Mouse (Mus musculus) heart, postnatal 0 days (tissue): Measurements from ENCODE around the gene Gm525. TPM values are rescaled to one million over a fixed set of nuclear protein-coding genes. Genes with fewer than 3 reads are reported as not detected.

Experiments used
- ATAC-seq: fragments of 200-750 bp; cut with Nextera tagmentation; 2 replicates; pipeline ENCODE4 v1.8.0; 2017; ENCODE audit warnings: low read depth, moderate number of reproducible peaks, moderate library complexity; ENCODE audit not compliant: insufficient read depth
- DNase-seq: peaks from one replicate; pipeline ENCODE4 v3.0.0-alpha.2; 2016; ENCODE audit warnings: low spot score
- H3K27ac ChIP-seq: fragments of 300-500 bp; sonication (generic); 2 replicates; pipeline ENCODE4 v1.5.1; 2014; ENCODE audit warnings: low read depth, mild to moderate bottlenecking
- H3K27me3 ChIP-seq: fragments of 300-500 bp; sonication (generic); 2 replicates; pipeline ENCODE4 v1.6.1; 2014; ENCODE audit warnings: low read length, mixed read lengths; ENCODE audit not compliant: control insufficient read depth, insufficient read depth
- H3K36me3 ChIP-seq: fragments of 300-500 bp; sonication (generic); replicated peaks from 2 replicates; pipeline ENCODE4 v1.6.1; 2014; ENCODE audit warnings: low read length, mixed read lengths; ENCODE audit not compliant: control insufficient read depth, insufficient read depth
- H3K4me1 ChIP-seq: fragments of 300-500 bp; sonication (generic); 2 replicates; pipeline ENCODE4 v1.6.1; 2014; ENCODE audit warnings: antibody characterized with exemption; ENCODE audit not compliant: control insufficient read depth, insufficient read depth
- H3K4me2 ChIP-seq: fragments of 300-500 bp; sonication (generic); 2 replicates; pipeline ENCODE4 v1.6.1; 2014; ENCODE audit warnings: low read depth, mild to moderate bottlenecking, low read length, moderate library complexity
- H3K4me3 ChIP-seq: fragments of 300-500 bp; sonication (generic); 2 replicates; pipeline ENCODE4 v1.5.1; 2014; ENCODE audit warnings: low read depth, low read length
- H3K9ac ChIP-seq: fragments of 300-500 bp; sonication (generic); replicated peaks from 2 replicates; pipeline ENCODE4 v1.6.1; 2014; ENCODE audit warnings: low read depth, low read length, mixed read lengths
- H3K9me3 ChIP-seq: fragments of 300-500 bp; sonication (generic); replicated peaks from 2 replicates; pipeline ENCODE4 v1.6.1; 2016; ENCODE audit warnings: low read length; ENCODE audit not compliant: control insufficient read depth
- CTCF ChIP-seq: IDR thresholded peaks from 2 replicates; pipeline ENCODE4 v1.5.1; 2016; ENCODE audit warnings: antibody characterized with exemption, control low read depth, low read depth
- EP300 ChIP-seq: IDR thresholded peaks from 2 replicates; pipeline ENCODE4 v1.6.1; 2016; ENCODE audit warnings: antibody characterized with exemption, low read depth
- WGBS: fragments of 180-500 bp; shearing (Covaris S2); extraction: QIAGEN DNeasy Blood & Tissue Kit; methylation state at CpG from one replicate; pipeline ENCODE4 v1.1.7; 2014; 5-methylcytosine and 5-hydroxymethylcytosine counted together
- polyA plus RNA-seq: library from polyadenylated mRNA; unstranded; fragments of >200 nt; fragmentation: Nextera tagmentation; extraction: Ambion mirVana; gene quantifications from 2 replicates; pipeline ENCODE4 v1.2.1, GENCODE M21; 2015
- total RNA-seq: library from RNA; depleted of rRNA; stranded (reverse); fragments of >200 nt; gene quantifications from 2 replicates; pipeline ENCODE4 v1.2.3, GENCODE M21; 2014; ENCODE audit warnings: low replicate concordance

Gene Gm525
- total and polyA plus RNA-seq, 2 experiments from 2014 or later = not detected

- ATAC-seq = peak; percentile 57
These were observed 44.7 kb upstream of the Gm525 start for GRCm38 (mm10) chr11:89028871-89029405.

GRCm38 (mm10) chr11:89030552-89030951 lies 43.1 kb upstream of the Gm525 start:
- TF ChIP-seq CTCF (no peak), EP300 (no peak)
- DNase-seq (no peak), ATAC-seq (no peak)
- Histone ChIP-seq H3K36me3 (peaks cover 6% of the 10 kb centered on the region; the same call in 1 of the 2 replicates), H3K9ac (no peak overlapping the region), H3K4me2 (no peak overlapping the region), H3K9me3 (no peaks in the 10 kb centered on the region), H3K4me1 (peaks cover 9% of the 10 kb centered on the region), H3K27me3 (no peaks in the 10 kb centered on the region), H3K27ac (no peak overlapping the region), H3K4me3 (no peak overlapping the region)
- WGBS = 87% methylated on average over 6 of the region's 6 CpGs

More at GRCm38 (mm10) chr11:89028871-89029405, 44.7 kb upstream of the Gm525 start:
- Histone ChIP-seq H3K36me3 (no peaks in the 10 kb centered on the region), H3K4me3 (no peak overlapping the region), H3K9ac (no peak overlapping the region), H3K4me2 (no peak overlapping the region), H3K27me3 (no peaks in the 10 kb centered on the region), H3K4me1 (peaks cover 14% of the 10 kb centered on the region), H3K27ac (peak overlapping the region; percentile 68), H3K9me3 (no peaks in the 10 kb centered on the region)
- 16% methylated on average over 10 of the region's 10 CpGs for WGBS
- TF ChIP-seq EP300 (peak; percentile 84), CTCF (no peak)
- peak; percentile 39 for DNase-seq

- Histone ChIP-seq H3K9me3 (no peaks in the 10 kb centered on the region), H3K36me3 (peaks cover 6% of the 10 kb centered on the region; the same call in 1 of the 2 replicates), H3K27ac (no peak overlapping the region), H3K9ac (no peak overlapping the region), H3K4me3 (no peak overlapping the region), H3K27me3 (no peaks in the 10 kb centered on the region), H3K4me1 (peaks cover 9% of the 10 kb centered on the region), H3K4me2 (no peak overlapping the region)
- DNase-seq = no peak
- ATAC-seq = no peak
- WGBS = 62% methylated on average over 1 of the region's 1 CpGs
- TF ChIP-seq EP300 (no peak), CTCF (no peak)
These were observed 42.5 kb upstream of the Gm525 start for GRCm38 (mm10) chr11:89031189-89031588.

GRCm38 (mm10) chr11:89034592-89034991 lies 39.0 kb upstream of the Gm525 start:
- DNase-seq (no peak), ATAC-seq (no peak)
- Histone ChIP-seq H3K27me3 (no peaks in the 10 kb centered on the region), H3K4me1 (no peaks in the 10 kb centered on the region), H3K4me3 (no peak overlapping the region), H3K4me2 (no peak overlapping the region), H3K36me3 (peaks cover 25% of the 10 kb centered on the region), H3K27ac (no peak overlapping the region), H3K9ac (no peak overlapping the region), H3K9me3 (no peaks in the 10 kb centered on the region)
- TF ChIP-seq EP300 (no peak), CTCF (peak; percentile 5; the same call in 1 of the 2 replicates)

- H3K4me1 ChIP-seq = no peaks in the 10 kb centered on the region
- DNase-seq (no peak), ATAC-seq (no peak)
- WGBS = 74% methylated on average over 3 of the region's 3 CpGs
- no peaks in the 10 kb centered on the region for H3K9me3 ChIP-seq
- no peak overlapping the region for H3K9ac ChIP-seq
- no peak for TF ChIP-seq EP300
- TF ChIP-seq CTCF = no peak
- no peak overlapping the region for H3K27ac ChIP-seq
- H3K27me3 ChIP-seq = no peaks in the 10 kb centered on the region
- peaks cover 35% of the 10 kb centered on the region for H3K36me3 ChIP-seq
- no peak overlapping the region for H3K4me2 ChIP-seq
- no peak overlapping the region for H3K4me3 ChIP-seq
These were observed 38.1 kb upstream of the Gm525 start for GRCm38 (mm10) chr11:89035552-89035951.

GRCm38 (mm10) chr11:89038496-89038895 lies 35.1 kb upstream of the Gm525 start:
- no peaks in the 10 kb centered on the region for H3K4me1 ChIP-seq
- H3K27ac ChIP-seq = no peak overlapping the region
- no peaks in the 10 kb centered on the region for H3K9me3 ChIP-seq
- H3K36me3 ChIP-seq = peaks cover 61% of the 10 kb centered on the region
- TF ChIP-seq CTCF (no peak), EP300 (no peak)
- ATAC-seq (no peak), DNase-seq (no peak)
- 82% methylated on average over 6 of the region's 6 CpGs for WGBS
- H3K27me3 ChIP-seq = no peaks in the 10 kb centered on the region
- no peak overlapping the region for H3K9ac ChIP-seq
- no peak overlapping the region for H3K4me2 ChIP-seq
- H3K4me3 ChIP-seq = no peak overlapping the region
